Mouse (Mus musculus) ZHBTc4 (cell line): ENCODE data around the gene Lenep.

Experiments
- DNase-seq: peaks from one replicate; pipeline ENCODE4 v3.0.0-alpha.2; 2011; ENCODE audit warnings: low read depth, low spot score

Lenep gene

DNA sequence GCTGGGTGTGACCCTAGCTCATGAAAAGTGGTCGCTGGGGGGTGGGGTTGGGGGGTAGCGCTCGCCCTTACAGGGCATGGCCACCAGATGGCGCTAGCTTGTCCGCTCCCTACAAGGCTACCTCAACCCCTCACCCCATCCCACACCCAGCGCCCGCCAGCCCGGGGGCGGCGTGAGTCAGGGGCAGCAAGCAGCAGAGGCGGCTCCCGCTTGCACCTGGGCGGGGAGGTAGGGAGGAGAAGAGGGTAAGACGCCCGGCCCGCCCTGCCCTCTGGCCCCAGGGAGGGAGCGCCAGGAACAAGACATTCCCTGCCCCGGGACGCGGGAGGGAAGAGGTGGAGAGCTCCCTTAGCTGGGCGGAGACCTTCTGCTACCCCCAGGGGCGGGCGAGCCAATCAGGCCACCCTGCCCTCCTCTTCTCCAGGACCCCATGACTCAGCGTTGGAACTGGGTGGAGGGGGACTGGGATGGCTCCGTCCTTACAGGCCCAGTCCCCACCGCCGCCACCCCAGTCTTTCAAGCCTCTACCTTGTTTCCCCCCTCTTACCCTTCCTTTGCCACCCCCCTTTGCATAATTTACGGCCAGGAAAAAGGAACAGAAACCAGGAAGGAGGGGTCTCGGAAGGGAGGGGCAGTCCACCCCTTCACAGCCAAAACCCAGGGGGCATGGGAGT, 24.1 kb downstream of the Lenep start:
- DNase-seq: peak; percentile 99

DNA sequence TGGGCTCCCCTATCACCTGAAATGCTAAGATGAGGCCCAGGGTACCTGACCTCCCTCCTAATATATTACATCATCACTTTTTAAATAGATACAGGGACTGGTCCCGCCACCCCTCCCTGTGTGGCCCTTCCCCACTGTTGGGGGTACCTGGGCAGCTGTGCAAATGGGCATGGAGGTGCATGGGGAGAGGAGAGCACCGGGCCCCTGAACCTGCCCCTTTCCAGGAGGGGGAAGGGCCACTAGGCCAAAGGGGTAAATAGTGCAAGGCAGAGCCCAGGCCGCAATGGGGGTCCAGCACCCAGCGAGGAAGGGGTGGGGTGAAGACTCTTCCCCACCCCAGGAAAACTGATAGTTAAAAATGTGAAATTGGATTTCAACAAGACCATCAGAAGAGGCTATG, 24.8 kb downstream of the Lenep start:
- DNase-seq: no peak

DNA sequence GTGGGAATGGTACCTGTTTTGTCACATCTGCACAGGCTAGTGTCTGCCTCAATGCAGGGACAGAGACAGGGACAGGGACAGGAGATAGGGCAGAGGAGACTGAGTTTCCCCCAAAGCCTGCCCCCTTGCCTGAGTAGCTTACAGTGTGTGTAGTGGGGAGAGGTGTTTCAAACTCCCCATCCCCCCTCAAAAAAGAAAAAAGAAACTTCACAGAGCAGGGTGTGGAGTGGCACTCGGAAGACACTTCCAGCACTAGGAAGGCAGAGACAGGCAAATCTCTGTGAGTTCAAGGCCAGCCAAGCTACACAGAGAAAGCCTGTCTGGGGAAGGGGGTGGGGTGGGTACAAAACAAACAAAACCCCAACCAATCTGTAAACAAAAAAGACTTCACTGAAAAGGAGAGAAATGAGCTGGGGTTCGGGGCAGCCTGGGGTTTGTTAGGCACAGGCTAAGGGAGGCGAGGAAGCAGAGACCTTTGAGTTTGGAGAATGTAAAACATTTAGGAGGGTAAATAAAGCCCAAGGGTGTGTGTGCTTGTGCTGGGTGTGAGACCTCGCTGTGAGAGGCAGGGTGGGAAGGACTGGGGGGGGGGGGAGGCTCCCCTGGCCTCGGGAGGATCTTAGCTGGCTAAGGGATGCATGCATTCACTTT, 28.9 kb downstream of the Lenep start:
- peak; percentile 59 for DNase-seq

DNA sequence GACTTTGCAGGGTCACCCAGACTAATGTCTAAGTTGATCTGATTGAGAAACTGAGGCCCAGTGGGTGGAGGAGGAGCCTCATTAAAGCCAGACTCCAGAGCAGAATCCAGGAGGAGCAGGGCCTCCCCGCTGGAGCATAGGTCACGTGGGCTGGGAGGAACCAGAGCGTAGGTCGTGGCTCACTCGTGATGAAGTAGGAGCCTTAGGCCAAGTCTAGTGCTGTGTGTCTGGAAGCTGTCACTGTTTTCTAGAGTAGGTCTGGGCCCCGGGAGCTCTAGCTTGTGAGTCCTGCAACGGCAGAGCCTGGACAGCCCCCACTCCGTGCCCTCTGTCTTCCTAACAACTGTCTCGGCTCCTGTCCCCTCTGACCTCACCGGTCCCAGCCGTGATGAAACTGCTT, 35.3 kb downstream of the Lenep start:
- DNase-seq: peak; percentile 61

DNA sequence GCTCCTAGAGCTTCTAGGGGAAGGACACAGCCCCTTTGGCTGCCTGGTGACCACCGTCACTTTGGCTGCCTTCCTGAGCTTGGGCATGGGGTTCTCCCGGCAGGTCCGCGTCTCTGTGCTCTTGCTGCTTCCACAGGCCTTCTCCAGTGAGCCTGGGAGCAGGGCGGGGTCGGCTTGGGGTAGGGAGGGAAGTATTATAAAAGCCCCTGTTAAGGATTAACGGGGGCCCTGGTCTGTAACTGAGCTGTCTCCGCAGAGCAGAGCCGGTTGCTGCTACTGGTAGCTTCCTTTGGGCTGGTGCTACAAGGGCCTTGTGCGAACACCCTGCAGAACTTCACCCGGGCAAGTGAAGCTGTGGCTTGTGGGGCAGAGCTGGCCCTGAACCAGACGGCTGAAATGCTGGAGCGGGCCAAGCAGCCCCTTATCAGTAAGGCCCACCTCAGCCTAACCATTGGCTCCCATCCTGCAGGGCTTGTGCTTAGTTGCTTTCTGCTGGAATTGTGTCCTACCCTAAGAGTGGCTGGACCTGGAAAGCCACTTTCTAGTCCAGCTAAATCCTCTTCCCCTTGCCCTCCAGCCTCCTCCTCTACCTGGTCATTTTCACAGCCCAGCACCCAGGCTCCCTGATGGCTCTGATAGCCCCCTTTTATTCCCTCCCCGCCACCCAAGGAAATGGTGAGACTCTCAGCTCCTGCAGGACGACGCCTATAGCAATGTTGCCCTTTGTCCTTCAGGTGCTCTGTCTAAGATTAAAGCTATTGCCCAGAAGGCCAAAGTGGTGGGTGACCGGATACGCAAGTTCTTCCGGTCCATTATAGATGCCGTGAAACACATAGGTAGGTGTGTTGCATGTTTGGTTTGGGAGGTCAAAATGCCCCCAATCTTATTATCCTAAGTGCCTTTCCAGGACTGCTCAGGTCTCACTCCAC, 36.8 kb downstream of the Lenep start:
- no peak for DNase-seq

DNA sequence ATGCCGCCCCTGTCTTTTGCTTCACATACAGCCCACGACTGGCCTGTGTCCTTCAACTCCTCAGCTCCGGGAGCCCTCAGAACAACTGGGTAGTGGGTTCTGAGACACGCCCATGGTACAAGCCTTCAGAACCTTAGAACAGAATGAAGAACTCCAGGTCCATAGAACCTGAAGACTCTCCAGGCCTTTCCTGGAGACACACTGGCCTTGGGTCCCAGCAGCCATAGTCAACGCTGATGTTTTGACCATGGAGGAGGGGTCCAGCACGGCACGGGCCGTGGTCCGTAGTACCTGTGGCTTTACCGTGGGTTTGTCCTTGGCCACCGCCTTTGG, 37.5 kb downstream of the Lenep start, which contains the start of gene Dcst1:
TSS of gene Dcst1 (minus strand) at position 101 of the 333 bp plus-strand sequence.
- DNase-seq: no peak

DNA sequence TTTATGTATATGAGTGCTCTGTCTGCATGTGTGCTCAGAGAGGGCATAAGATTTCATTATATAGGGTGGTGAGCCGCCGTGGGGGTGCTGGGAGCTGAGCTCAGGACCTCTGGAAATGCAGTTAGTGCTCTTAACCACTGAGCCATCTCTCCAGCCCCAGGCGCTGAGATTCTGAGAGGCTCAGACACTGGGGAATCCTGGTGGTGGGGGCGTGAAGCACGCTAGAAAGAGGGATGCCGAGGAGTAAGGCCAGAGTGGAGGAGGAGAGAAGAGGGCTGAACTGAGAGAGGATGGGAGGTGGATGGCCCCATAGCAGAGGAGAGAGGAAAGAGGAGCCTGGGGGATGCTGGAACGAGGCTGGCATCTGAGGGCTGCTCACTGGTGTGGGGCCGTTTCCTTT, 38.0 kb downstream of the Lenep start:
- peak; percentile 56 for DNase-seq

DNA sequence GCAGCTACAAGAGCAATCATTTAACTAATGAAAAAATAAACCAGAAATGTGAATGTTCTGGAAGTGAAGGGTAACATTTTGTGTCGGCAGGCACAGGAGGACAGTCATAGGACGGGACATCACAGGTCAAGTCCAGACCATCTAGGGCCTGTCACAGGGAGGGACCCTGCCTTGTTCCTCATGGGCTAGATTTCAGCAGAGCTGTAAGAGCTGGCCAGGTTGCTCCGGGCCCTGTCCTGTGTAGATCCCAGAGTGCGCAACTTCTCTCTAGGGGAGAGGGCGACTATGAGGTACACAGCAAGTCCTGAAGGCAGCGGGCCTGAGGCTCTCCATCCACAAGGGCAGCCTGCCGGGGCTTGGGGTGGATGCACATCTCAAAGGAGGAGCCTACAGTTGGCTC, 40.9 kb downstream of the Lenep start, which contains the start of gene Dcst2:
TSS of gene Dcst2 (plus strand) at position 301 of the 400 bp plus-strand sequence.
- DNase-seq: no peak

DNA sequence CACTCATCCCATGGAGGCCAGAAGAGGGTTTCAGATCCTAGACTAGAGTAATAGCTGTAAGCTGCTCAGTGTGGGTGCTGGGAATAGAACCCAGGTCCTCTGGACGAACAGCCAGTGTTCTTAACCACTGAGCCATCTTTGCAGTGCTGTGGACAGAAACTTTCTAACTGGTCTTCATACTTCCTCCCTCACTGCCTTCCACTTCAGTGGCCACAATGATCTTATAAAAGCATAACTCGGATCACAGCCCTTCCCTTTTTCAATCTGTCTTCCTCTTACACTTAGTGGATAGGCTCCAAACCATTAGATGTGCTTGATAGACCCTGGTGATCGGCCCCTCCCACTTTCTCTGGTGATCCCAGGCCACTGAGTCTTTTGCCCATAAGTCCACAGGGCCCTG, 42.4 kb downstream of the Lenep start:
- no peak for DNase-seq

DNA sequence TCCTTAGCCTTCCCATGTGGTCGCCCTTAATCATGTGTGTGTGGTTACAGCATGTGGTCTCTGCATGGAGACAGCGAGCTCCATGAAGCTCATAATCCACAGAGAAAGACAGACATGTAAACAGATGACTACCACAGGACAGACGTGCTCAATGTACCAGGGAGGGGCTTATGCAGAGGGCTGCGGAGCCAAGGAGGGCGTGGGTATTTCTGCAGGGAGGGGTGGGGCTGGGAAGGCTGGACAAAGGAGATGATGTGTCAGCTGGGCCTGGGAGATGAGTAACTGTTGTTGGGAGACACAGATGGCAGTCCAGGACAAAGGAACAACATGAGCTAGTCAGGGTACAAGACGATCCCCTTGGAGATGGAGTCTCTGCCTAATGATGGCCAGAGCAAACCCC, 43.0 kb downstream of the Lenep start:
- peak; percentile 60 for DNase-seq

DNA sequence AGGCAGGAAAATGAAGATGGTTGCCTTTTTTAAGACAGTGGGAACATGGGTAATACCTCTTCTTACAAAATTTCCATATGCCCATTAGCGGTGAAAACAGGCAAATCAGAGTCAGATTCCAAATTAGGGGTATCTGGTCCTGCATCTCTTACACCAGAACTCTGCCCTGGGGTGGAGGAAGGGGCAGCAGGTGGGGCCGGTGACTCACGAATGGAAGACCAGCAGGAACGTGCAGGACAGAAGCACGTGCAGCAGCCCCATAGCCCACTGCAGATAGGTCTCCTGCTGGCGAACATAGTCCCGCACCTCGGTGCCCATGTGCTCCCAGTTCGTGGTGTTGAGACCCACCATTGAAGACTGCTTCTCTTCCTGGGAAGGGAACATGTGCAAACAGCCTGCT, 46.6 kb downstream of the Lenep start:
- DNase-seq: no peak

DNA sequence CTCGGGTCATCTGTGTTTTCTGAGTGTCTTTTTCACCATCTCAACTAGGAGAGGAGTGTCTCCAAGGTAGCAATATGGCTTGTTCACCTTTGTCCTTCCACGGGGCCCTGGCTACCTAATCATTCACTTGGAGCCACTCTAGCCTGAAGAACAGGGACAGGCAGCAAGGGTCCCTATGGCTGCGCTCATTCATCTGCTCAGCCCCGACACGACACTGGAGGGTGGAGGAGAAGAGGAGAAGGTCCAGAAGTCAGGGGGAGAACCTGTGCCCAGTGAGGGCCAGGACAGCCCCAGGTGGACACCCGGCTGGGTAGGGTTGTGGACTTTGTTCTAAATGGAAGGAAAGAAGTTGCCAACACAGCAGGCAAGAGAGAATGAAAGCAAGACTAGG, 47.1 kb downstream of the Lenep start:
- DNase-seq: no peak

DNA sequence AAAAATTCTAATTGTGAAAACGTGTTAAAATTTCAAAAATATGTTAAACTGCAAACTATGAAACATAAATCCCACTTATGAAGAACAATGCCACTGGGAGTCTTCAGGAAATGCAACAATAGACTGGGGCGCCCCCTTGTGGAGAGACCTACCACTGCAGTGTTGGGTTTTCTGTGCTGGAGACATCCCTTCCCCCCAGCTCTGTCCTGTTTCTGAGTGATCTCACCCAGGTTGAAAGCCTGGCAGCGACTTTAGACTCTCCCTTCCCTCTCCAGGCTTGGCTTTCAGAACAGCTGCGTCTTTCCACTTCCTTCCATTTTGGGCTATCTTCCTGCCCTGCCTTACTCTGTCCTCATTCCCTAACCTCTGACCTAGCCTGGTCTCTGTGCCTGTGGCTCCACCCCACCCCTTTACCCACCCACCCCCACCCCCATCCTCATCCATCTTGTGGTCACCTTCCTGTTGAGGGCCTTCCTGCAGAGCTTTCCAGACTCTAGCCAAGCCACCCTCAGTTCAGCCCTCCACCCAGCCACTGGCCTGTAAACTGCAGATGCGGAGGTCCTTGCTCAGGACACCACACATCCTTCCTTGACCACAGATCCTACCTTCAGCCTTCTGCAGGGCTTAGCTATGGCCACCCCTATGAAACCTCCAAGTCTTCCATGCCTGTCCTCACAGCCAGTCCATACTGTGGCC, 47.6 kb downstream of the Lenep start:
- peak; percentile 87 for DNase-seq

DNA sequence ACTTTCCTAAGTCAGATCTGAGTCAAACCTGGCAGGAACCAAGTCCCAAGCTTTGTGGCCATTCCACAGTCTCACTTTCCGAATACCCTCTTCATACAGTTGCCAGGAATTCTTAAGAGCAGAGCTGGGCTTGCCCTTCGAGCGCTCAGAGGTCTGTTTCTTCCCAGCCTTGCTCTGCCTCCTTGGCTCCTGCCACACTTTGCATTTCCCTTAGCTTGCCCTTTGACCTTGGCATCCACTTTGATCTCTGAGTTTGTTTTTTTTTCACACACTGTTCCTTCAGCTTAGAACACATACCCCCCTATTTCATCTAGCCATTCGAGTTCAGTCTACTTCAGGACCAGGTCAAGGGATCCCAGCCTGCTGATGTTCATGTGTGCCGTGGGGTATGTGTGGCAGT, 51.3 kb downstream of the Lenep start:
- DNase-seq: no peak
